Mouse (Mus musculus): ENCODE measurements around the gene Dnajc14.

Dnajc14 gene
- long read RNA-seq, experiment 1, full-length matches to known transcripts, result 28 of 40 reads
- long read RNA-seq, experiment 1, partial matches to known transcripts, result 7 of 40 reads
- long read RNA-seq, experiment 1, other reads (novel, unspliced or antisense), result 5 of 40 reads
- long read RNA-seq, experiment 2, full-length matches to known transcripts, result 25 of 31 reads
- long read RNA-seq, experiment 2, partial matches to known transcripts, result 5 of 31 reads
- long read RNA-seq, experiment 2, other reads (novel, unspliced or antisense), result 1 of 31 reads

DNA sequence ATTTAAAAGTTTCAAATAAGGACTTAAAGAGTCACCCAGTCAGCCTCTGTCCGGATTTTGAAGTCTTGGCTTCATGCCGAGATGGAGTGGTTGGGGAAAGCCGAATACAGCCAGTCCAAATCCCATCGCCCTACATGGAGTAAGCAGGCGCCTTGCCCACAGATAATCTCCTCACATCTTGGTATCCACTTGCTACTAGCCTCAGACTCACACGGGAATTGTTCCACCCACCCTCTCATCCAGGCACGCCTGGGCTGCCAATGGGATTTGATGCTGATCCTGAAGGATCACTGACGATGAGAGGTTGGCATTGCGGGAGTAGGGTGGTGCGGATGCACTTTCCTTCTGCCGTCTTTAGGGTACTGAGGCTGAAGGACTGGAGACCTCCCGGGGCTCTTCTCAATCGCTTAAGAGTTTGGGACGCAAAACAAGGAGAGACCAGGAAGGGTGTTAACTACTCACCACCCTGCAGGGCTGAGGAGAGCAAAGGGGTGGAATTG lies at the start of gene Dnajc14:
TSS of gene Dnajc14 (plus strand) at position 292 of the 500 bp plus-strand sequence.
- intact Hi-C loops (cut with DNase I), result loop anchor here (5.0 kb wide), 2 partner anchors 57 to 72 kb away; partner anchors contain the start of gene Pym1

DNA sequence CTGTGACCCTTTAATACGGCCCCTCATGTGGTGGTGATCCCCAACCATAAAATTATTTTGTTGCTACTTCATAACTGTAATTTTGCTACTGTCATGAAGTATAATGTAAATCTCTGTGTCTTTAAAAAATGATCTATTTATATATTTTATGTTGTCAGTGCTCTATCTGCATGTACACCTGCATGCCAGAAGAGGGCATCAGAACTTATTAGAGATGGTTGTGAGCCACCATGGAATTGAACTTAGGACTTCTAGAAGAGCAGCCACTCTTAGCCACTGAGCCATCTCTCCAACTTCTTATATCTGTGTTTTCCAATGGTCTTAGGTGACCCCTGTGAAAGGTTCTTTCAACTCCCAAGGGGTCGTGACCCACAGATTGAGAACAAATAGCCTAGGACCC lies 31.0 kb upstream of the Dnajc14 start:
- intact Hi-C loops (cut with DNase I), result no loop called here

DNA sequence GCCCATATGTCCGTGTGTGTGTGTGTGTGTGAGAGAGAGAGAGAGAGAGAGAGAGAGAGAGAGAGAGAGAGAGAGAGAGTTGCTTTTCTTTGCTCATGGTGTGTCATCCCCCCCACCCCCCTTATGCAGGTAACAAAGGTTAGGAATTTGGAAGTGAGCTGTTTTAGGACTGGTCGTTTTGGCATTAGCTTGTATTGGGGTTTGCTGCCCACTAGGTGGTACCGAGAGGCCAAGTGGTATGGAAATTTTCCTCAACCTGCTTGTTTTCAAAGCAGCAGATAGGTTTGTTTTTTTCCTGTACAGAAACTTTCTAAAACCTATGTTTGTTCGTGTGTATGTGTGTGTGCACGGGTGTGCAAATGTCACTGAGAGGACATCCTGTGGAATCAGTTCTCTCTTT lies 30.2 kb upstream of the Dnajc14 start:
- intact Hi-C loops (cut with DNase I), result no loop called here

DNA sequence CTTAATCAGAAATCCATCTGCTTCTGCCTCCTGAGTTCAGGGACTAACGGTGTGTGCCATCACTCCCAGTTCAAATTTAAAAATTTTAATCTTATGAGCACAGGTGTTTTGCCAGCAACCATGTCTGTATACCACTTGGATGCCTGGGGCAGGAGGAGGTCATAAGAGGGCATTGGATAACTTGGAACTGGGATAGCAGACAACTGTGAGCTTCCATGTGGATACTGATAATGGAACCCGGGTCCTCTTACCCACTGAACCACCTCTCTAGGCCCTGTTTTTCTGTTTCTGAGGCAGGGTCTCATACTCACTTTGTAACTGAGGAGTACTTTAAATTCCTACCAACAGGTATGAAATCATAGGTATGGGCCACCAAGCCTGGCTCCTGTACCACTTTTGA lies 25.4 kb upstream of the Dnajc14 start:
- intact Hi-C loops (cut with DNase I), result no loop called here

DNA sequence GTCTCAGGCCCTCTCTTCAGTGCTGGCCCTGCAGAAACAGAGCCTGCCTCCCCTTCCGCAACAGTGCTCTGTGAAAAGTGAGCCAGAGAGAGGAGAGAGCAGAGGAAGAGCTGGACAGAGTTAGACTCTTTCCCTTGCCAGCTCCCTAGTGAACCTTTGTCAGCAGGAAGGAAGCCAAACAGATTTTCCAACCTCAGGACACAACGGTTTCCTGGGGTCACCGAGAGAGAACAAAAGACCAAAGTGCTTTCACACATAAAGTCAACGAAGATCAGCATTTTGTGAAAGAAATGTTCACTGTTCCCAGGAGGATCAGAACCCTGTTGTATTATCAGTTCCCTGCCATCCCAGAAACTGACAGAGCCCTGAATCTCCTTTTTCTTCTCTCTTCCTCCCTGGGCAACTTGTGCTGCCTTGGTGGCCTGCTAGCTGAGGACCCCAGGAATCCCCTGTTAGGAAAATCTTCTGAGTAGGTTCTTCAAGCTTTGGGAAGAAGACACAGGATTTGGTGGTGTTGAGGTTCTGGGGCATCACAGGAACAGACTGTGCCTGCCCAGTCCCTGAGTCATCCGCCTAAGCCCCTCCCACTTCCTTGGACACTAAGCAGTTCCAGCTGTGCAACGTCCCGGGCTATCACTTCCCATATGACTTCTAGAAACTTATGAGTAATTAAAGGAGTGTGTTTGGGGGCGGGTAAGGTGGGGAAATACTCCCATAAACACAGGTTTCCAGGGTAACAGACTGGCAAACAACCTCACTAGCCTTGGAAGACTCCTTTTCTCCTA lies 24.7 kb upstream of the Dnajc14 start:
- intact Hi-C loops (cut with DNase I), result no loop called here

DNA sequence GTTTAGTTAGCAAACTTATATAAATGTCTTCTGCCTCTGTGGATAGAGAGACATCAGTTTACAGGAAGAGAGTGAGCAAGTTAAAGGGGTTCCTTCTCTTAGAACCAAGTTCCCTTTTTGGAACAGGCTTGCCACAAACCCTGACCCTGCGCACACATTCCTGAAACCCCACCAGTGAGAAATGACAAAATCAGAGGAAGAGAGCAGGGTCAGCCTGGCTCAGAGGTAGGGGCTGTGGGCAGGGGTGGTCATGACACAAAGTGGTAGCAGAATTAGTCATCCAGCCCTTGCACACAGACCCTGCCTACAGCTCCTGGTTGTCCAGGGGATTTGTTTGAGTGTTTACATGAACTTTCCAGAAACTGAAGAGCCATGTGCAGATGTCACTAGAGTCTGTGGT lies 23.7 kb upstream of the Dnajc14 start:
- intact Hi-C loops (cut with DNase I), result no loop called here

DNA sequence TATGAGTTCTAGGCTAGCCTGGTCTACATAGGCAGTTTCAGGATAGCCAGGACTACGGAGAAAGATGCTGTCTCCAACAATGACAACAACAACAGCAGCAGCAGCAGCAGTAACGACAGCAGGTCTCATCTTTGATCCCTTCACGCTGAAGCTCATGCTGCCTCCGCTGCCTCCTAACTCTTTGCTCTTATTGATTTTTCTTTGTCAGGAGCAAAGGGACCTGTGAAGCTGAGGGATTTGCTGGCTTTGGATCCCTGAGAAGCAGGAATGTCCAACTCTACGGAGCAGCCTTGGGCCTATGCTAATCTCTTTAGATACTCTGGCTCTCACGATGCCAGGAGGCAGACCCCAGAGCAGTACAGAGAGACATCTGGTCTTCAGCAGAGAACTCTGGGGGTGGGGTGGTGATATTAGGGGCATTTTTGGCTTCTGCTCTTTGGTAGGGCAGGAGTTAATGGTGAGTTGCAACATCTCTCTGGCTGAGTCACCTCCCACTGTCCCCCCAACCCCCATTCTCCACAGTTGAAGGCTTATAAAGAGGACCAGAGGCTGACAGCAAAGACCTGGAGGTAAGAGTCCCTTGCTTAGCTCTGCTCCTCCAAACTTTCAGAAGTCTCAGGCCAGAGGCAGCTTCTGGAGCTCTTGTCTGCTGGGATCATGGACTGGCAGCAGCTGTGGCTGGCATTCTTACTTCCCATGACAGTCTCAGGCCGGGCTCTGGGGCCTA lies 13.3 kb upstream of the Dnajc14 start, which contains the start of gene Mmp19:
TSS of gene Mmp19 (plus strand) at position 513 of the 727 bp plus-strand sequence.
- intact Hi-C loops (cut with DNase I), result no loop called here

DNA sequence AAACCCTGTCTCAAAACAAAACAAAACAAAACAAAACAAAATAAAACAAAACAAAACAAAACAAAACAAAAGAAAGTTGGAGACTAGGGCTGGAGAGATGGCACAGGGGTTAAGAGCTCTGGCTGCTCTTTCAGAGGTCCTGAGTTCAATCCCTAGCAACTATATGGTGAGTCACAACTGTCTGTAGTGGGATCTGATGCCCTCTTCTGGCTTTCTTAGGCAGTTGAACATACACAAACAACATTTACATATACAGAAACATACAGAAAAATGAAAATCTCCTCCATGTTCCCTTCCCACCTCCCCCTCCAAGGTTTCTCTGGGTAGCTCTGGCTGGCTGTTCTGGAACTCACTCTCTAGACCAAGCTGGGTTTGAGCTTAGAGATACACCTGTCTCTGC lies 11.8 kb upstream of the Dnajc14 start:
- intact Hi-C loops (cut with DNase I), result no loop called here

DNA sequence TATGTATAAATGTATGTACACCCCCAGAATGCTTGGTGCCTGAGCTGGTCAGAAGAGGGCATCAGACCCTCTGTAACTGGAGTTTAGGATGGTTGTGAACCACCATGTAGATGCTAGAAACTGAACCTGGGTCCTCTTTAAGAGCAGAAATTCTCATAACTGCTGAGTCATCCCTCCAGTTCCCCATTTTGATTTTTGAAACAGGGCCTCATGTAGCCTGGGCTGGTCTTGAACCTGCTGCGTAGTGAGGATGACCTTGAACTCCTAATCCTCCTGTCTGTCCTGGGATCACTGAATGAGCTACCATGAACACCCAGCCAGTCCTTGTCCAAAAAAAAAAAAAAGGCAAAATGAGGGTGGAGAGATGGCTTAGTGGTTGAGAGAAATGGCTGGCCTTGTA lies 10.6 kb upstream of the Dnajc14 start:
- intact Hi-C loops (cut with DNase I), result no loop called here

DNA sequence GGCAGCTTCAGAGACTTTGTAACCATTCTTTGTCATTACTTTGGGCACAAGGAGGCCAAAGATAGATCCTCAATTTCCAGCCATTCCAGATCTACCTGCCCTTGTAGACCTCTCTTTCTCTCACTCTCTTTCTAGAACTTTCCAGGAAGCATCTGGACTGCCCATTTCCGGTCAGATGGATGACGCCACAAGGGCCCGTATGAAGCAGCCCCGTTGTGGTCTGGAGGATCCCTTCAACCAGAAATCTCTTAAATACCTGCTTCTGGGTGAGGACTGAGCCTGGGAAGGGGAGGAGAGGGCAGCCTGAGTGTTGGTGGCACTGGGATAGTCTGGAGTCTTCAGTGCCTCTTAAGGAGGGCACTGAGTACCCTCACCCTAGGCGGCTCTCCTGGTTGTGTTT lies 9.5 kb upstream of the Dnajc14 start:
- intact Hi-C loops (cut with DNase I), result no loop called here

DNA sequence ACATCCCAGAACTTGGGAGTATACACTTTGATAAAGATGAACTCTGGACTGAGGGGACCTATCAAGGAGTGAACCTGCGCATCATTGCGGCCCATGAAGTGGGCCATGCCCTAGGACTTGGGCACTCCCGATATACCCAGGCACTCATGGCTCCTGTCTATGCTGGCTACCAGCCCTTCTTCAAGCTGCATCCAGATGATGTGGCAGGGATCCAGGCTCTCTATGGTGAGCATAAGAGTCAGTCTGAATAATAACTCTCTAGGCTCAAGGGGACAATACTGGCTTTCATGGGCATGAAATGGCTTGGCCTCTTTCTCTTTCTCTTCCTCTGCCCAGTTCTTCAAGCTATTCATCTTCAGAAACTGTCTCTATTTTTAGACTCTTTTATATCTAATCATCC lies 8.3 kb upstream of the Dnajc14 start:
- intact Hi-C loops (cut with DNase I), result no loop called here

DNA sequence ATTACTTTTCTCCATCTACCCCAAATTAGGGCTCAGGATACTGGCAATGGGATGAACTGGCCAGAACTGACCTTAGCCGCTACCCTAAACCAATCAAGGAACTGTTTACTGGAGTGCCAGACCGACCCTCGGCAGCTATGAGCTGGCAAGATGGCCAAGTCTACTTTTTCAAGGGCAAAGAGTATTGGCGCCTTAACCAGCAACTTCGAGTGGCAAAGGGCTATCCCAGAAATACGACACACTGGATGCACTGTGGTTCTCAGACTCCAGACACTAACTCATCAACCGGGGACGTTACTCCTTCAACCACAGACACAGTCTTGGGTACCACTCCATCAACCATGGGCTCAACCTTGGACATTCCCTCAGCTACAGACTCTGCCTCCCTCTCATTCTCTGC lies 5.2 kb upstream of the Dnajc14 start:
- intact Hi-C loops (cut with DNase I), result no loop called here

DNA sequence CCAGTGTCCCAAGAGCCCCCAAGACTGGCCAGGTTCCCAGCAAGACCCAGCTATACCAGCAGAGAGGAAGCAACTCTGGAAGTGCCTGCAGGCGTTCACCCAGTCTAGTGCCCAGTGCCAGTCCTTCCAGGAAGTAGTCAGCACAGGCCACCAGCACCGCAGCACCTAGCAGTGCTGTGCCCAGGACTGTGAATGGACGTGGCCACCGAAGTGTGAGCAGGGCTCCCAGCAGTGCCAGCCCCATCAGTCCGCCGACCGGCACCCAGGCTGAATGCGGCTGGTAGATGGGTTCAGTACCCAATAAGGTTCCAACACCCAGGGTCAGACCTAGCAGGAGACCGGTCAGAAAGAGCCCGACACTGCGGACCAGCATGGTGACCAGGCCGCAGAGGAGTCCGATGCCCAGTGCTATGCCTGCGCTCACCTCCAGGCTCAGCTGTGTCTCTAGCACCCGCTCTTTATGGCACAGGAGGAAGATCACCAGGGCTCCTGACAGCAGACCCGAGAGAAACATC lies 1.8 kb upstream of the Dnajc14 start:
- intact Hi-C loops (cut with DNase I), result loop anchor here (5.0 kb wide), 2 partner anchors 55 to 70 kb away; partner anchors contain the start of gene Pym1

DNA sequence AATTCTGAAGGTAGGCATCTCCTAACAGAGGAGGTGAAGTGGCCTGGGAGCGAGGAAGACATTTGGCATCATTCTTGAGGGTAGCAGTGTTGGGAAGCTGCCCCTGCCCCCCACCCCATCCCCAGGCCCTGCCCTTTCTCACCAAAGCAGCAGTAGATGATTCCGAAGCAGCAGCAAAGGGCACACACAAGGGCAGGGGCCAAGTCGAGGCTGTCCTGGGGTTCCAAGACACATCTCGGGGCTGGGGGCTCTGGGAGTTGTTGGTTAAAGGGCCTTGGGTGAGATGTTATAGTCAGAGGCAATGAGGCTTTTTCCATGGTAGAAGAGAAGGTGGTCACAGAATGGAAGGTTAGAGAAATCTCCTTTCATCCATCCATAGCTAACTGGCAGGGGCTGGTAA lies 906 bp upstream of the Dnajc14 start:
- intact Hi-C loops (cut with DNase I), result loop anchor here (5.0 kb wide), 2 partner anchors 56 to 71 kb away; partner anchors contain the start of gene Pym1

DNA sequence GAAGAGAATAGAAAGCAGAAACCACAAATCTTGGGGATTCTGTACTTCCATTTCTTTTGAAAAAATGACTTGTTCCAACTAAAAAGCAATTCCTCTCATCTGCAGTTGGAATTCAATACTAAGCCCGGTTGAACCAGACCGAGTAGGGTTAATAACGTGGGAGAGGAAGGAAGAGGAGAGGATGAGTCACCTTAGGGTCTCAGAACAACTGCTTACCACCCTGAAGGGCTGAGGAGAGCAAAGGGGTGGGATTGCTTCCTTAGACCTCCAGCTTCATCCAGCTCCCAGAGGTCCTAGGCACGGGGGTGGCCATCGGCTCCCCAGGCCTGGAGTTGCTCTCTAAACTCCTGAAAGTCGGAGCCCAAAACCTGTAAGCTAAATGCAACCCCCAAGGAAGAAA lies 501 bp upstream of the Dnajc14 start:
- intact Hi-C loops (cut with DNase I), result loop anchor here (5.0 kb wide), 2 partner anchors 56 to 71 kb away; partner anchors contain the start of gene Pym1

DNA sequence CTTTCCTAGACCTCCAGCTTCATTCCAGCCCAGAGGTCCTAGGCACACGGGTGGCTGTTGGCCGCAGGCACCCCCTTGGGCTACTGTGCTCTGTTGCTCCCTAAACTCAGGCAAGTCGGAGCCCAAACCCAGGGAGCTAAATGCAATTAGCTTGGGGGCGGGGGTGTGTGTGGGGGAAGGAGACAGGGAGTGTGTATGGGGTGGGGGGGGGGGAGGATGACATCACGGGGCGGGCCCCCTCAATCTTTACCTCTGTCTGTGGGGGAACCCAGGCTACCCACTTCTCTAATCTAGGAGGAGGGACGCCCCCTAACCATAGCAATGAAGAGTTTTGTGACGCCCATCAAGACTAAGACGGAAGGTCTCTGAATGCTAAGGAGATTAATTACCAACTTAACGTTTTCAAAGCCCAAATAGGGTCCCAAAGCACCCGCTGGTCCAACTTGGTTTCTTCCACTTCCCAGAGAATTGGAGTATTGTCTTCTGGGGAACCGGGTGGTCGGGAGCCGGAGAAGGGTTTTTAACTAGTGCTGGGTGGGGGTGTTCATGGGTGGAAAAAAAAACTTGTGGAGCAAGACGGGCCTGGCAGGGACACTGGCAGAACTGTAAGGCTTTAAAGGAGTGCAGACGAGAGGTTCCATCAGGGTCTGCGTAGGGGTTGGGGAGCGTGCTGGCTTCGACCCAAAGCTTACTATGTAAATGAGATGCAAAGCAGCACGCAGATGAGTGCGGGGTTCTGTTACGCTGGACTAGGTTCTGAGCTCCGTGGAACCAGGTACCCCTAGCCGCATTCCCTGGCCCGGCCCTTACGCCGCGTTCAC lies 619 bp downstream of the Dnajc14 start, which contains the start of gene Tmem198b:
TSS of gene Tmem198b (minus strand) at position 100 of the 821 bp plus-strand sequence.
- intact Hi-C loops (cut with DNase I), result loop anchor here (5.0 kb wide), 2 partner anchors 57 to 72 kb away; partner anchors contain the start of gene Pym1

DNA sequence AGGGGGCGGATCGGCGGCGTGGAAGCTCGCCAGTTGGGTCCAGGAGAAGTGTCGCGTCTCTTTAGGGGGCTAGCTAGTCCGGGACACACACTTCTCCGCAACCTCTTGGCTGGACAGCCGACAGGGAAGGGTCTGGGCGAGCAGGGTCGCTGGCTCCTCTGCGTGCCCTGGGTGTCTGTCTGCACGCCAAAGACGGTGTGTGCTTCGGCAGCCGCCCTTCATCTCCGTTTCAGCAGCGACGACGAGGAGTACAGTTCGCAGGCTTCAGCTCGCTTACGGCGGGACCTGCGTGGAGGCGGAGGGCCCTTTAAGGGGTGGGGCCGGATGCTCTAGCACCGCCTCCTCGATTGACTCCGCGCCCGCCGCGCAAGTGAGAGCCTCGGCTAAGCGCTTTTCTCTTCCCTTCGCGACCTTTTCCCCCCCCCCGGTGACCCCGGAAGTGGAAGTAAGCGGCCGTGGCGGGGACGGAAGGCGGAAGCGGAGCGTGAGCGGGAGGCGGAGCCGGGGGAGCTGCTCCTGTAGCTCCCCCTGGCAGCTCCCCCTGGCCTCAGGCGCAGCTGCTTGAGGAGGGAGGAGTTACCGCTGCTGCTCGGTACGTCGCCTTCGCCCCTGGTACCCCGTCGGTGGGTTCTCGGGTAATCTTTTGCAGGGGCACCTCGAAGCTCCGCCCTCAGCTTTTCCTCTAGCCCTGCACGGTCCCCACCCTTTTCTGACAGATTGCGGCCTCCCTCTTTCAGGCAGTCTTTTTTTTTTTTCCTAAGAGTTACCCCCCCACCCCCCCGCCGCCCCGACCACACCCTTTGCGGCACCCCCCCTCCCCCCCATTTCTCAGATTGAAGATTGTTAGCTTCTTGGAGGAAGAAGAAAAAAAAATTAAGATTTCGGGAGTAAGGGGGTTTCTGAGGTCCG lies 1.5 kb downstream of the Dnajc14 start:
- intact Hi-C loops (cut with DNase I), result no loop called here

DNA sequence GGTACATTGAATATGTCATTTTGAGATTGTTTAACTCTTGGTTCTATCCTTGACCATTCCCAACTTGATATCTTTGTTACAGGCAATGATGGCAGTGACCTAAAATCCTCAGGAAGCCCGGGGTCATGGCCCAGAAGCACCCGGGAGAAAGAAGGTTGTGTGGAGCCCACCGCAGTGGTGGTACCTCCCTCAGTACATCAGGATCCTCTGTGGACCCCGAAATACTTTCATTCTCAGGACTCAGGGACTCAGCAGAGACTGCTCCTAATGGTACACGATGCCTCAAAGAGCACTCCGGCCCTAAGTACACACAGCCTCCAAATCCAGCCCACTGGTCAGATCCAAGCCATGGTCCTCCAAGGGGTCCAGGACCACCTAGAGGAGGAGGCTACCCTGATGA lies 2.2 kb downstream of the Dnajc14 start:
- intact Hi-C loops (cut with DNase I), result no loop called here

DNA sequence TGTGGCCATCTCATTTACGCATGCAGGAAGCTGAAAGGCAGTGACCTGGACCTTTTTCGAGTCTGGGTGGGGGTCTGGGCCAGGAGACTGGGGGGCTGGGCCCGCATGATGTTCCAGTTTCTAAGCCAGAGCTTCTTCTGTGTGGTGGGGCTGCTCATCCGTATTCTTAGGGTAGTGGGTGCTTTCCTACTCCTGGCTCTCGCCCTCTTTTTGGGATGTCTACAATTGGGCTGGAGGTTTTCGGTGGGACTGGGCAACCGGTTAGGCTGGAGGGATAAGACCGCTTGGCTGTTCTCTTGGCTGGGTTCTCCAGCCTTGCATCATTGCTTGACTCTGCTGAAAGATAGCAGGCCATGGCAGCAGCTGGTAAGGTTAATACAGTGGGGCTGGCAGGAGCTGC lies 3.2 kb downstream of the Dnajc14 start:
- intact Hi-C loops (cut with DNase I), result no loop called here

All from adrenal gland (tissue).